Comparison of ENCODE assay signal across 8 mouse cellular contexts in the genomic region with DNA sequence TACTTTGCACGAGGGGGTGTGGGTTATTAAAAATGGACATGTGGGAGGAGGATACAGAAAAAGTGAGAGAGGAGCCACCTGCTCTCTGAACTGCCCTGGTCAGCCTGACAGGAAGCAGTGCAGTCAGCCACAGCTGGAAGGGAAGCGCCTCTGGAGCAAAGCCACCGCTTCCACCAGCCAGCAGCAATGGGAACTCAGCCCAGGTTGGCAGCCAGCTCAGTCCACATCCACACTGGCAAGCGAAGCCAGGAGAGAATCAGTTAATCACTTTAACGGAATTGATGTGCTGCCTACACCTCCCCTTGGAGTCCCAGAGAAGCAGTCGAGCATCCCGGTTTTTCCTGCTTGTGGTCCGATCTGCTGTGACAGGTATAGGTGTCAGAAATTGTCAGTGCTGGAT.
A peak's percentile ranks its signal among the peaks of the same experiment; 100 is the strongest.
DNase-seq lines count a peak whose midpoint lies in the region; ATAC-seq lines count a peak whose summit lies in the region.
"Had no signal": no experiment of that assay in that cellular context is flagged by ENCODE, and none has a peak within 500 bp of the region (broad histone marks: within the 10 kb centered on the region; RNA-seq: fewer than 3 reads in every experiment).

No protein-coding gene starts in this region.

- H3K4me3 ChIP-seq in kidney, embryonic 14.5 days (ENCODE audit: low read length): no peak overlapping the region
- H3K4me3 ChIP-seq: liver, embryonic 13.5 days had no signal

- H3K9ac ChIP-seq in kidney, embryonic 14.5 days (ENCODE audit: low read depth, low read length): no peak overlapping the region
- H3K9ac ChIP-seq: liver, embryonic 13.5 days had no signal

- 46% methylated on average over 8 of the region's 8 CpGs for WGBS in kidney, embryonic 14.5 days

- H3K27me3 ChIP-seq in kidney, embryonic 14.5 days (ENCODE audit: control insufficient read depth, insufficient read depth, low read length): no peaks in the 10 kb centered on the region
- H3K27me3 ChIP-seq: liver, embryonic 13.5 days had no signal

- H3K27ac ChIP-seq in kidney, embryonic 14.5 days (ENCODE audit: low read depth, low read length): no peak overlapping the region
- H3K27ac ChIP-seq: liver, embryonic 13.5 days had no signal

- no peaks in the 10 kb centered on the region for H3K4me1 ChIP-seq in kidney, embryonic 14.5 days (ENCODE audit: control insufficient read depth, insufficient read depth, low read length)
- H3K4me1 ChIP-seq: liver, embryonic 13.5 days had no signal

- no peak; the same call in 1 of the 2 replicates for ATAC-seq in kidney, embryonic 14.5 days (ENCODE audit: low FRiP score, low TSS enrichment)

- no peaks in the 10 kb centered on the region for H3K36me3 ChIP-seq in kidney, embryonic 14.5 days (ENCODE audit: control insufficient read depth, insufficient read depth, low read length)
- H3K36me3 ChIP-seq: liver, embryonic 13.5 days had no signal

- no peak overlapping the region for H3K4me2 ChIP-seq in kidney, embryonic 14.5 days (replicated peaks; ENCODE audit: low read depth, low read length)
- H3K4me2 ChIP-seq: liver, embryonic 13.5 days had no signal

- DNase-seq in kidney, adult 18-20 months: peak; percentile 27
- peak; percentile 43 to 66 for DNase-seq in adrenal gland, postnatal 36 days
- DNase-seq in heart, adult 9 months (ENCODE audit: low spot score in 2 of 2): peak; percentile 51 to 53
- peak; percentile 44 to 50 for DNase-seq in layer of hippocampus, postnatal 36 days
- DNase-seq in right cerebral cortex, adult 2 months (ENCODE audit: low spot score in 2 of 2): peak; percentile 42 to 62
- no peak for DNase-seq in T-cell, adult 2 months (ENCODE audit: low spot score)
- DNase-seq: liver, embryonic 13.5 days had no signal

- no peaks in the 10 kb centered on the region for H3K9me3 ChIP-seq in kidney, embryonic 14.5 days (ENCODE audit: control insufficient read depth, low read length)
- H3K9me3 ChIP-seq: liver, embryonic 13.5 days had no signal
